Mouse (Mus musculus): ENCODE measurements around the gene Fads6.

The Fads6 gene

DNA sequence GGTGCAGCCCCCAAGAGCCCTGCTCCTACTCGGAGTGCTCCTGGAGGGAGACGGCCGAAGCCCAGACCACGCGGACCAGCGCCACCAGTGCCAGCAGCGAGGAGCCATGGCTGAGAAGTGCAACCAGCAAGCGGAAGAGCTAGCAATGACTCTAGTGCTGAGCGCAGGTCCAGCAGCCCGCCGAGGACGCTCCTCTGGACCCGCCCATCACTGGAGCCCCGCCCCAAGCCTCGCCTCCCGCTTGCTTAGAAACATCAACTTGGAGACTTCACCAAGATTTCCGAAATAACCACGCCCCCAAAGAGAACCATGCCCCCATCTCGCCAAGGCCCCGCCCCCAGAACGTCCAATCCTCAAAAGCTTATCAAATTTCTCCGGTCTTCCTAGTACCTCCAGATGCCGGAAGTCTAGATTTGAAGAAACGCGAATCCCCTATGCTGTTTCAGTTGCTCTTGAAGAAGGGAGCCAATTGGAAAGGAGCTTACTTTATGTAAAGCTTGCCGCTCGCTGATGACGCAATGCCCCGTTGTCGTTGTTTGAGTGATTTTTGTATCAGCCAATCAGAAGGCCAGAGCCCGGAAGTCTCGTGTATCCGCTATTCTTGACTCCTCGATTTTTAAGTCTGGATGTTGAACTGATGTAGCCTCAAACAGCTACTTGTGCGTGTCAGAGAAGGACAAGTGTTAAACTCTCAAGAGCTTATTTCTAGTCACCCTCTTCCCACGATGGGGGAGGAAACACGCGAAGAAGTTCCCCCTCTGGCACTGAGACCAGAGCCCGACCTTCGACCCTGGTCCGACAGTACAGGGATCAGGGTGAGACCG, 20.5 kb downstream of the Fads6 start, which contains the start of gene Fdxr:
Gene Fdxr (minus strand): TSS at position 271 of the 824 bp plus-strand sequence.
- DNase-seq (ENCODE audit: extremely low read depth, low read depth, low spot score), result peak; percentile 97

DNA sequence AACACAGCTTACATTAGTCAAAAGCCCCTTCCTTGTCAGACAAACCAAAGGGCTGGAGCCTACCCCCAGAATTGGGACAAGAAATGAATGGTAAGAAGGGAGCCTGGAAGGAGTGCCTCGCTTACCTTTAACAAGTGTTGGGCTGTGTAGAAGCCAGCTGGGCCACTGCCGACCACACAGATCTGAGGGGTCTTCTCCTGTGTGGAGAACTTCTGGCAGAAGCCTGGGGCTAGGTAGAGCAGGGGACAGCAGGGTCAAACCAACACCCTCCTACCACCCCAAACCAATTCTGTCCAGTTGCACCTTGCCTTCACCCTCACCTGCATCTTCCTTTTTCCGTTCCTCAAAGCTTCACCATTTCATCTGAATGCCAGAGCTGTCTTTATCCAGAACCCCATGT, 21.5 kb downstream of the Fads6 start:
- no peak for DNase-seq (ENCODE audit: extremely low read depth, low read depth, low spot score)

DNA sequence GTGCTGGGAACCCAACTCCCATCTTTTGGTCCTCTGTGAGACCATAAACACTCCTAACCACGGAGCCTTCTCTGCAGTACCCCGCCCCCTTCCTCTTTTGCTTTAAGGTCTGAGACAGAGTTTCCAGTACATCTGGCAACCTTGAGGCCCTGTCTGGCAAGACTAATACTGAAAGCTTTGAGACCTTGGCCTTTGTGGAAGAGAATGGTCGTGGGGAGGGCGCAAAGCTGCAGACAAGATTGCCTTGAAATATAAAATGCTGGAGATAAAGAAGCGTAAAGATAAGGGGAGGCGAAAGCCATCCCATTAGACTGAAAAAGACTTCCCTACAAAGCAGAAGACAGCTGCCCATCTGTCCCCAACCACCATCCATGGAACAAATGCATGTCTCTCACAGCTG, 22.0 kb downstream of the Fads6 start:
- DNase-seq (ENCODE audit: extremely low read depth, low read depth, low spot score), result no peak

DNA sequence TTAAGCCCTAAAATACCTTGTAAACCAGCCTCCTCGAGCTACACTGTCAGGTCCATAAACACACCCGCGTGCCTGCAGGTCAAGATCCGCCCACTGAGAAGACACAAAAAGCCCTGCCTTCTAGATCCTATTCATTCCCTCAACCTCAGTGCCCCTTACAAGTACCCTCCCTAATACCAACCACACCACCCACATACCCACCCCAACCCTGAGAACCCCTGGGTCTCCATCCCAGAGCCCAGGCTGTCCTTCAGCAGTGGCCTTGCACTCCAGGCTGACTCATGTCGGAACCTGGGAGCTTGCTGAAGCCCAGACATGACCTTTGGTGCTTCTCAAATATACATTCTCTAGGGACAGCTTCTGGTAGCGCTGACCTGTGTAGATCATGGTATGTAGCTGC, 22.7 kb downstream of the Fads6 start:
- no peak for DNase-seq (ENCODE audit: extremely low read depth, low read depth, low spot score)

DNA sequence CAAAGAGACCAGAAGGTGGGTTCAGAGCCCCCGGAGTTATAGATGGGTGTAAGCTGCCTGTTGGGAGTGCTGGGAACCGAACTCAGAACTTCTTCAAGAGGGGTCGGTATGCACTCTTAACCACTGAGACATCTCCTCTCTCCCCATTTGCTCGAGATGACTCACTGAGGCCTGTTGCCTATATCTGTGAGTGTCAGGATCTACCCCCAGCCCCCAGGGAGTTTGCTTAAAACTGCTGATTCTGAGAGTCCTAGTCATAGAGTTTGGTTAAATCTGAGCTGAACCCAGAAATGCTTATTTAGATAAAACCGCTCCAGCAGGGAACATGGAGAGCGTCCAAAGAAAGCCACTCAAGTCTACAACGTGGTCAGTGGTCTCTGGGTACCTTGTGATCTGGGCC, 23.3 kb downstream of the Fads6 start:
- no peak for DNase-seq (ENCODE audit: extremely low read depth, low read depth, low spot score)

DNA sequence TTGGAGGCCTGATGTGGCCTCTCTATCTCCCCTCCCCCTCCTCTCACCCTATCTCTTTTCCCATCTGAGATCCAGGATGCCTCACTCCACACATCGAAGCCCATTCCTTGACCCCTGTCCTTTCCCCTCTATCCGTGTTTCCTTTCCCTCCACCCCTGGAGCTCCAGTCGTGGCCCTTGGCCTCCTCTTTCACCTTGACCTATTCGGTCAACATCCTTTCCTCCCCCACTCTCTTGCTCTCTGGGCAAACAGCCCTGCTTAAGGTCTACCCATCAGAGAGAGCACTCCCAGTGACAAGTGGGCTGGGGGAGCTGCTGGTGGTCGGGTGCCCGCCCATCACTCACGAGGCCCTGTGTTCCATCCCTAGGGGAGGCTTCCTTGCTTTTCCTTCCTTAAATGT, 23.7 kb downstream of the Fads6 start:
- DNase-seq (ENCODE audit: extremely low read depth, low read depth, low spot score), result no peak

DNA sequence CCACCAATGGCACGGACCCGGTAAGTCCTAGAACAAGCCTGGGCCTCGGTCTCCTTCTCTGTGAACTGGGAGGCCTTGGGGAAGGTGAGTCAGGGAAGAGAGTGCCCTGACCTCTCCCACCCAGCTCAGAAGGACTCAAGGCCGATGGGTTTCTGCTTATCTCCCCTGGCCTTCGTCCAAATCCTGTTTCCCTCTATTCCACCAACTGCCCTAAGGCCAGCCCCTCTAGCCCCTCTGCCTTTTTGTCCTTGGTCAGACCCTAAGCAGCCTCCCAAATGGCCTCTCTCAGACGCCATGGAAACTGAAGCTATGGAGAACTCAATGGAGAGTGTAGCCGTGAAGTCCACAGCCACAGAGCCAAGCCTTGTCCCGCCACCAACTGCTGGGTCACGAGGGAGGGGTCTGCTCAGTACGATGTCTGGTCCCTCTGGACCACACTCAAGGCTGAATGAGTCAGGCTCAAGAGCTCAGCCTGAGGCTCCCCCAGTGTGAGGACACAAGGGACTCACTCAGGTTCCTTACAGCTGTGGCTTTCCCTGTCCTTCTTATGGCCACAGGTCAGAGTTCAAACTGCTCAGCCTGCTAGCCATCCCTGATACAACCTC, 24.5 kb downstream of the Fads6 start:
- DNase-seq (ENCODE audit: extremely low read depth, low read depth, low spot score), result no peak

DNA sequence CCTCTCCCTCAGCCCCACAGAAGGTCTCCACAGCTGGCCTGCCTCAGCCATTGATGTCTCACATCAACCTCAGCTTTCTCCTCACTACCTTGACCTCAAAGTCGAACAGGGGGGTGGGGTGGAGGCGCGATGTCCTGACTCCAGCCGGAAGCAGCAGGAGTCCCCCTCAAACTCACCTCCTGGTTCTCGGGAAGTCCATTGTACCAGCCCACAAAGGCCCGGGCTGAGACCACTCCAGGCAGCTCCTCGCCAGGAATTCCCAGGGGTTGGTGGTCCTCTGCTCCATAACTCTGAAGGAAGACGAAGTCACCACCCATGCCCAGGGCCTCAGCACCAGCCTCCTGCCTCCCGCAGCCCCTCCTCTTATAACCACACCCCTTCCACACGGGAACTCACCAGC, 26.0 kb downstream of the Fads6 start:
- no peak for DNase-seq (ENCODE audit: extremely low read depth, low read depth, low spot score)

DNA sequence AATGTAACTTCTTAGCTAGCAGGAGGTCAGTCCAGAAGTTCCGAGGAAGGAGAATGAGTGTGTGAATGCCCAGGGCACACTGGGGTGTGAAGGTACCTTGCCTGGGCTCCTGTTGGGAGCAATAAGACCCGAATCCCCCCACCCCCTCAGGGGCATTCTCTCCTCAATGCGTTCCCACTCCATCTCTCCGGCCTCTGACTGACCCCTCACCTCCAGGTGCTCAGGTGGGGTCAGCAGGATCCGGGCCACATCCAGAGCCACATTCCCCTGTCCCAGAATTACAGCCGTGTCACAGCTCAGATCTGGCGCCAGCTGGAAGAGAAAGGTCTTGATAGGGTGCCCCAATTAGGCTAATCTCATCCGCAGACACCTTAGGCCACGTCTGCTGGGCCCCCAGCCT, 26.4 kb downstream of the Fads6 start:
- no peak for DNase-seq (ENCODE audit: extremely low read depth, low read depth, low spot score)

DNA sequence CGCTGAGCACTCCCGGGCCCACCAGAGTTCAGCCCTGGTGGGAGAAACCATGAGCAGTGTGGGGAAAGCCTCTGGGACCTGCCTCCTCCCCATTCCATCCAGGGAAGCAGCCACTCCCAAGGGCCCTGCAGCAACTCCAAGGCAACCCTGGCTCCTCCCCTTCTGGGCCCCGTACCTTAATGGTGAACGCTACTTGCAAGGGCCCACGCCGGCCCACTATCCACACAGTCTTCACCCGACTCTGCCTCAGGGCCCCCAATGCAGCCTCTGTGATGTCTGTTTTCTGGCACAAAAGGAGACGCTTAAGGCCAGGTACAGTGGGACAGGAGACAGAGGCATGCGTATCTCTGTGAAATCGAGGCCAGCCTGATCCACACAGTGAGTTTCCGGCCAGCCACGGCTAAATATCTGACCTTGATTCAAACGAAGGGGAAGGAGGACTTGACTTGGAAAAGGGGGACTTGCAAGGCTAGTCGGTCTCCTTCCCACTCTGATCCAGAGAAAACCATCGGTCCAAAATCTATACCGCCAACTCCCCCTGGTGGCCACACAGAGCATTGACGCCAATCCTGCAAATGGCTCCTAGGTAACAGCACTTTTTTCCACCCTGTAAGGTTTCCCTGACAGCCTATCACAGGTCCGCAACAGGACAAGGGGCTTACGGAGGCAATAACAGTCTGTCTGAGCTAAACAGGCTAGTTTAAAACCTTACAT, 27.2 kb downstream of the Fads6 start:
- no peak for DNase-seq (ENCODE audit: extremely low read depth, low read depth, low spot score)

DNA sequence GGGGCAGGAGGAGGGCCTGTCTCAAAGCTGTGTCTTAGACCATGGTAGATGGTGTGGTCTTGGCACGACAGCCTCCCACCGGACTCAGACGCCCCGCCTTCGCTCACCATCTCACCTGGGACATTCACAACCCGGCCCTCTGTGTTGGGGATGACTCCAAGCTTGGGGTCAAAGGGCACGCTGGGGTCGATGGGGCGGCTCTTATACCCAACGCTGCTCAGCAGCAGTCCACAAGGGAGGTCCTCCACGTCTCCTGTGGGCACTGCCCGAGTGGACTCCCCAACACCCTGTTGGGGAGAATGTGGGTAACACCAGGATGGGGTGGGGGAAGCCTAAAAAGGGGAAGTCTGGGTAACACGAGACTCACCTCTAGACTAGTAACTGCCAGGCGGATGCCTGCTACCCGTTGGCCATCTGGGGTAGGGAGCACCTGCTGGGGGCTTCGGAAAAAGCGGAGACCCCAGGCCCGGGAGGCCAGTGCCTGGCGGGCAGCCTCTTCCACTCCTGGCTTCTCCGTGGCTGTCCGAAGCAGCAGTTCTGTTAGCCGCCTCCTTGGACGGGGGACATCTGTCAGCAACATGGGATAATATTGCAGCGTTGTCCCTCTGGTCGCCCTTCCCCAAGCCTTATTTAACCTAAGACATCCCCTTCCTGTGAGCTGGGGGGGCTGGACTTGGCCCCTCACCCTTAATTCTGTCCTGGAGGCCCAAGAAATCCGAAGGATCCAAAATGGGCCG, 28.0 kb downstream of the Fads6 start:
- no peak for DNase-seq (ENCODE audit: extremely low read depth, low read depth, low spot score)

DNA sequence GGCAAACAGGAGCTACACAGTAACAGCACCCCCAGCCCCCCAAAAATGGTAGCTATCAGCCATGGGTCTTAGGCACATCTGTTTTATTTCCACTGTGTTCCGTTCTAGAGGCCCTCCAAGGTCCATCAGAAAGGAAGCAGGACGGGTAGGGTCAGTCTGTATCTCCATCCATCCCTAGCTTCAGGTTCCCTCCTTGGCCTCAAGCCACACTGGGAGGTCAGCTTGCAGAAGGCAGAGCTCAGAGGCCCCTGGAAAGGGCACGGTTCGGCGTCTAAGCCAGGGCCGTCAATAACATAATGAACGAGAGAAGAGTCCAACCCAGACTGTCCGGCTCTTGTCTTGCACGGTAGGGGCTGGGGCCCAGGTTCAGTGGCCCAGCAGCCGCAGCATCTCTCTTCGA, 29.5 kb downstream of the Fads6 start:
- no peak for DNase-seq (ENCODE audit: extremely low read depth, low read depth, low spot score)

DNA sequence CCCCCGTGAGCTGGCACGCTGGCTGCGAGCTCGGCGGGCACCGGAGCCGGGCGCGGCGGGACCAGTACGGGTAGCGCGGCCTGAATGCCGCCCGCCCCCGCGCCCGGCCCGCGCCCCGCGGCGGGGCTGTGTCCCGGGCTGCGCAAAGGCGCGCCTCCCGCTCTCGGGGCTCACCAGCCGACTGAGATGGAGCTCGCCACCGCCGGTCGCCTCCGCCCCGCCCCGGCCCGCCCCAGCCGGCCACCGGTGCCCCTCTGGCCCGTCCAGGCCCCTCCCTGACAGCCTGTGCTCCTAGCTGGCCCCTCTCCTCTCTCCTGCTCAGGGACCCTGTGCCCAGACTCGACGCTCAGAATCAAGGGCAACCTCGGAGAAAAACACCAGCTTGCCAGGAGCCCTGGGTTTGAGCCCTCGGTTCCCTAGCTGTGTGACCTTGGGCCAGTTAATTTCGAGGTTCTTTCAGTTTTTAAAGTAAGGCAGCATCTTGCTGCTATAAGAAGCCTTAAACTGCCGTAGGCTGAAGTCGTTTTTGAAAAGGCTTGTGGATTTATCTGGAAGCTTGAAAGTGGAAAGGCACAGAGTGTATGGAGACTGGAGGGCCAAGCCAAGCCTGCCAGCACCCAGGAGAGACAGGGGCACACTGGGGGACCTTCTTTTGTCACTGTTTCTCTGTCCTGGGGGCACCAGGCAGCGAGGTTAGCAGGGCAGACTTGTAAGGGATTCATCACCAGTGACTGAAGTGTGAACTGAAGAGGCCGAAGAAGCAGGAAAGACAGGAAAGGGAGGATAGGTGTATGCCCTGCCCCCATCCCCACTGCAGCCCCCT, 30.2 kb downstream of the Fads6 start, which contains the start of gene Grin2c:
Gene Grin2c (minus strand): TSS at position 183 of the 823 bp plus-strand sequence.
- DNase-seq (ENCODE audit: extremely low read depth, low read depth, low spot score), result no peak

DNA sequence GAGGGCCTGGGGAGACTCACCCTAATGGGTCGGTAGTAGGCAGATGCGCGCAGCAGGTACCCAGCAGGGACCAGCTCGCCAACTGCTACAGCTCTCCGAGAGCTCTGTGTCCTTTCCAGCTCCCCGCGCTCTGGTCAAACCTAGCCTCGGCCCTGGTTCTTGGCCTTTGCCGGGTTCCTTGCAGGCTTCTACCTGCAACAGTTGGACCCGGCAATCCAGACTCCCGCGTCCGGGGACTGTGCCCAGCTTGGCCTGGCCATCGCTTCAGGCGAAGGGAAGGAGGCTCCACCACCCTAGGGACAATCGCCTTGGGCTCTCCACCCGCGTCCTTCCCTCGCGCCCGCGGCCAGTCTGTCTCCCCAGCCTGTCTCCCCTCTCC, 31.1 kb downstream of the Fads6 start:
- DNase-seq (ENCODE audit: extremely low read depth, low read depth, low spot score), result no peak

DNA sequence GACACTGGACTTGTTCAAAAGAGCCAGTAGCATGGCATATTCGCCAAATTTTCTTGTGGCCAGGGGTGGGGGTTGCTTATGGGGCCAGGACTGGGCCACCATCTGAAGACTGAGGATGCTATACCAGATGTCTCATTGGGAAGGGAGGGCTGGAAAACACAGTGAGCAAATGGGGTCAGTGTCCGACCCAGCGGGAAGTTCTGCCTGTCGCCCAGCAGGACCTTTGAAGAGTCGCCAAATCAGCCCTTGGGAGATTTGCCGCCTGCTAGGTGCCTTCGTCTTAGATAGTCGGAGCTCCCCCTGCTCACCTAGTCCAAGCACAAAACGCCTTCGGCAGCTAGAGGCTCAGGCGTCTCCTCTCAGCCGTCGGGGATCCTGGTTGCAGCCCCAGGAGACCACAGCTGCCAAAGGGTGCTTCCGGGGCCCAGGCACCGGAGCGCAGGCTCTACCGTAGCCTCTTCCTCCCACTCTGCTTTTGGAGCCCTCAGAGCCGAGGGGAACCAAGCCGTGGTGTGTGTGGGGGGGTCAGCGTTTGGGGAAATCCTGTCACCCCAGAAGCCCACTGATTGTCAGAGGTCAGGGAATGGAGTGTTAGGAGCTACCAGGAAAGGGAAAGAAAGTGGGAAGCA, 31.6 kb downstream of the Fads6 start:
- DNase-seq (ENCODE audit: extremely low read depth, low read depth, low spot score), result no peak

DNA sequence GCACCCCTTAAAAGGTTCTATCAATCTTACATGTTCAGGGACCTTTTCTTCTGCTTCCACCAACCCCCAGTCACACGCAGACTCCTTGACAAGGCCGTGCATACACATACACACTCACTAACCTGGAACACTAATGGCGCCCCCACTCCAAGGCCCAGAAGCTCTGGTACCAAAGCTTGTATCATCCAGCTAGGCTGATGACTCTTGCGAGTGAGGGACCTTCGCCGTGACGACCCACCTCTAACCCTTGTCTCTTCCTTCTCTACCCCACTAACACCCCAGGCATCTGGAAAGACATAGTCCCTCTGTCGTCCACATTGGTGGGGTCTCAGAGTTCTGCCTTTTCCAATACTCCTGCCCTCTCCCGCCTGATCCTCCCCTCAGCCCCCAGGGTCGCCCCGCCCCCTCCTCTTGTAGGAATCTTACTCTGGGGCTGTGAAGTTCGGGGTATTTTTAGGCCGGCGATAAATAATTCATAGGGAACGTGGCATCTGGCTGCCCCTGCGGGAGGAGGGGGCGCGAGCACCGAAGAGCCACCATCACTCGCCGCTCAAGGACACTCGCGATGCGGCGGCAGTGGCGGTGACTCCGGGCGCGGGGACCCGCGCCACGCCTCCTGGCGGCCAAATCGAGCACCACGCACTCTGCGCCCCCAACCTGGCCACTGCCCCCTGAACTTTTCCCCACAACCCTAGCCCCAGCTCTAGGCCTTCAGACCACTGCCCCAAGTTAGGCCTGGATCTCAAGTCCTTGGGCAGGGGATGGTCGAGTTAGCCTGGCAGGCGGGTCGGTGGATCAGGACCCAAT, 32.4 kb downstream of the Fads6 start:
- DNase-seq (ENCODE audit: extremely low read depth, low read depth, low spot score), result no peak

DNA sequence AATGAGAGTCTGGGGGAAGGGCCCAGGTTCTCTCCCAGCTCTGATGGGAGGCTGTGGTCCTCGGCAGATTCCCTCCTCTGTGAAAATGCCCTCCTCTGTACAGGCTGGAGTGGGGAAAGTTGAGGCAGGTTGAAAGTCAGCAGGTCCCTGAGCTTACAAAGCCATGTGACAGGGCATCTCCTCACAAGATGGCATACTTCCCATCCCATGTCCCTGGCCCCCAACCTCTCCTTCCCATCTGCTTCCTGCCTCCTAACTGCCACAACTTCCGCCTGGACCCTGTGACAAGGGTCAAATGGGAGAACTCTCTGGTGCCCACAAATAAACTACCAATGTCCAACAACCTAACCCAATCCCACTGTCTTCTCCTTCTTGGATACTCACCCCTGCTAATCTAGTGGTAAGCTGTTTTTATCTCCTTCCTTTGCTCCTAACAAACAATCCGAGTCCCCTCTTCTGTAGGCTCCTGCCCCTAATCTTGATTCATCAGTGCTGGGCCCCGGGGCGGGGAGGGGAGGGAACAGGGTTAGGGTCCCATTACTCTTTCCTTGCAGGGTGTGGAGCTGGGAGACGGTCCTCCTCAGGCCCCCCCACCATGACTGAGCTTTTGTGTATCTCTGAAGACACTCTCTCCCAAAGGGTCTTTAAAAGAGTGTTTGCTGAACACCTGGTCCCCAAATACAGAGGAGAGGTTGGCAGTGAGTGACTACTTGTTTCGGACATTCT, 33.2 kb downstream of the Fads6 start:
- DNase-seq (ENCODE audit: extremely low read depth, low read depth, low spot score), result no peak

DNA sequence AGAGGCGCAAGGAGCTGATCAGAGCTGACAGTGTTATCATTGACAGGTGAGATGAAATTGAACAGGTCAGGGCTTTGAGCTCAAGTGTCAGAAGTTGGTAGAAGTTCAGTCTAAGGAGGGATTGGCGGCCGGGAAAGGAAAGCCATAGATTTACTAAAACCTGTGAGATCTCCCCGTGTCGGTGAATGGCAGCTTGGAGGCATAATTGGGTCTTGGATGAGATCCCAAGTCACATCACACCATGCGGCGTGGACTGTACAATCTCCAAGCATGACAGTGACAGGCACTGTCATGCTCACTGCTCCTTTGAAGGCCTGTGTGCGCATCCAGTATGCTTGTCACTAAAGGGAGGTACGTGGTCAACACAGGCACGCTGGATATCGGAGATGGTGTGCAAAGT, 34.5 kb downstream of the Fads6 start:
- DNase-seq (ENCODE audit: extremely low read depth, low read depth, low spot score), result no peak

DNA sequence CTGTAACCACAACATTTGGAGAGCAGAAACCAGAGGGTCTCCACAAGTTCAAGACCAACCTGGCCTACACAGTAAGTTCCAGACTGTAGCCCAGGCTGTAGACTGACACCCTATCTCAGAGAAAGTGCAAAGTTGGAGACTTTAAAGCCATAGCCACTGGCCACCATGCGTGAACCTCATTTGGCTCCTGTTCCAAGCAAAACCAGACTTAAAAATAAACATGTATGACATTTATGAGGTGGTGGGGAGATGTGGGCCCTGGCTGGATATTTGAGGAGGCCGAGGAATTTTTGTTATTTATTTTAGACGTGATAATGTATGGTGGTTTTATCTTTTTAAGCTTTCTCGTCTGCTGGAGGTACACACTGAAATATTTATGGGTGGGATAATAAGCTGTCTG, 38.3 kb downstream of the Fads6 start:
- no peak for DNase-seq (ENCODE audit: extremely low read depth, low read depth, low spot score)
